Mouse (Mus musculus) myocyte (in vitro differentiated cells): ENCODE measurements around the gene Armc9. TPM values are rescaled to one million over a fixed set of nuclear protein-coding genes. Genes with fewer than 3 reads are reported as not detected.
A peak's percentile ranks its signal among the peaks of the same experiment; 100 is the strongest.

ENCODE experiments used
- H3K27me3 ChIP-seq: one replicate; pipeline ENCODE4 v1.6.1; 2011; ENCODE audit not compliant: control insufficient read depth, insufficient read depth, insufficient read length
- H3K36me3 ChIP-seq: one replicate; pipeline ENCODE4 v1.6.1; 2011; ENCODE audit not compliant: control insufficient read depth, insufficient read depth
- H3K4me2 ChIP-seq: one replicate; pipeline ENCODE4 v1.6.1; 2011; ENCODE audit warnings: low read depth, control low read depth
- H3K4me3 ChIP-seq: one replicate; pipeline ENCODE4 v1.5.1; 2011; ENCODE audit warnings: mild to moderate bottlenecking, control low read depth, moderate library complexity
- H3K79me2 ChIP-seq: one replicate; pipeline ENCODE4 v1.6.1; 2011; ENCODE audit not compliant: control insufficient read depth, insufficient read depth
- H3ac ChIP-seq: one replicate; pipeline ENCODE4 v1.6.1; 2011; ENCODE audit not compliant: control insufficient read depth, insufficient read length
- CEBPB ChIP-seq: IDR thresholded peaks from 2 replicates; pipeline ENCODE4 v1.6.1; 2011; ENCODE audit warnings: mild to moderate bottlenecking, moderate library complexity; ENCODE audit not compliant: poor library complexity, insufficient read depth, severe bottlenecking
- E2F4 ChIP-seq: IDR thresholded peaks from one replicate; pipeline ENCODE4 v1.6.1; 2011; ENCODE audit warnings: mild to moderate bottlenecking, control low read depth, moderate library complexity; ENCODE audit not compliant: insufficient read depth
- MAX ChIP-seq: IDR thresholded peaks from one replicate; pipeline ENCODE4 v1.6.1; 2011; ENCODE audit warnings: low read depth, mild to moderate bottlenecking, control low read depth
- MYOD1 ChIP-seq, 3 experiments: IDR thresholded peaks; one replicate each; pipeline ENCODE4 v1.6.1; 2011; ENCODE audit warnings: control low read depth in 2 of 3, low read depth in 2 of 3, mild to moderate bottlenecking in 2 of 3, moderate library complexity in 1 of 3; ENCODE audit not compliant: insufficient read length in 2 of 3, control insufficient read depth in 1 of 3
- MYOG ChIP-seq, 3 experiments: IDR thresholded peaks; one replicate each; pipeline ENCODE4 v1.6.1; 2011; ENCODE audit warnings: control low read depth in 2 of 3, low read depth in 2 of 3, mild to moderate bottlenecking in 2 of 3; ENCODE audit not compliant: insufficient read length in 2 of 3, control insufficient read depth in 1 of 3, insufficient read depth in 1 of 3
- POLR2A ChIP-seq: IDR thresholded peaks from one replicate; pipeline ENCODE4 v1.6.1; 2011; ENCODE audit warnings: low read depth, mild to moderate bottlenecking, control low read depth, moderate library complexity; ENCODE audit not compliant: insufficient read length
- POLR2AphosphoS2 ChIP-seq: IDR thresholded peaks from one replicate; pipeline ENCODE4 v1.6.1; 2011; ENCODE audit warnings: low read depth, control low read depth; ENCODE audit not compliant: insufficient read length
- REST ChIP-seq: IDR thresholded peaks from one replicate; pipeline ENCODE4 v1.6.1; 2011; ENCODE audit warnings: mild to moderate bottlenecking, control low read depth, moderate library complexity; ENCODE audit not compliant: insufficient read depth, insufficient read length
- SRF ChIP-seq: IDR thresholded peaks from one replicate; pipeline ENCODE4 v1.6.1; 2011; ENCODE audit warnings: low read depth; ENCODE audit not compliant: control insufficient read depth, insufficient read length
- TCF12 ChIP-seq: IDR thresholded peaks from one replicate; pipeline ENCODE4 v1.6.1; 2011; ENCODE audit warnings: mild to moderate bottlenecking, control low read depth; ENCODE audit not compliant: poor library complexity, insufficient read depth, severe bottlenecking
- TCF3 ChIP-seq: IDR thresholded peaks from one replicate; pipeline ENCODE4 v1.6.1; 2011; ENCODE audit warnings: low read depth, control low read depth; ENCODE audit not compliant: insufficient read length
- USF1 ChIP-seq: IDR thresholded peaks from one replicate; pipeline ENCODE4 v1.6.1; 2011; ENCODE audit warnings: low read depth, mild to moderate bottlenecking, control low read depth, moderate library complexity
- polyA plus RNA-seq: library from polyadenylated mRNA; unstranded; fragments of >200 nt; fragmentation: generic; extraction: Trizol; gene quantifications from one replicate; pipeline ENCODE4 v1.2.1, GENCODE M21; 2012; ENCODE audit warnings: missing spikeins

Gene Armc9
- polyA plus RNA-seq, 1 experiment, result 6.4 TPM

DNA sequence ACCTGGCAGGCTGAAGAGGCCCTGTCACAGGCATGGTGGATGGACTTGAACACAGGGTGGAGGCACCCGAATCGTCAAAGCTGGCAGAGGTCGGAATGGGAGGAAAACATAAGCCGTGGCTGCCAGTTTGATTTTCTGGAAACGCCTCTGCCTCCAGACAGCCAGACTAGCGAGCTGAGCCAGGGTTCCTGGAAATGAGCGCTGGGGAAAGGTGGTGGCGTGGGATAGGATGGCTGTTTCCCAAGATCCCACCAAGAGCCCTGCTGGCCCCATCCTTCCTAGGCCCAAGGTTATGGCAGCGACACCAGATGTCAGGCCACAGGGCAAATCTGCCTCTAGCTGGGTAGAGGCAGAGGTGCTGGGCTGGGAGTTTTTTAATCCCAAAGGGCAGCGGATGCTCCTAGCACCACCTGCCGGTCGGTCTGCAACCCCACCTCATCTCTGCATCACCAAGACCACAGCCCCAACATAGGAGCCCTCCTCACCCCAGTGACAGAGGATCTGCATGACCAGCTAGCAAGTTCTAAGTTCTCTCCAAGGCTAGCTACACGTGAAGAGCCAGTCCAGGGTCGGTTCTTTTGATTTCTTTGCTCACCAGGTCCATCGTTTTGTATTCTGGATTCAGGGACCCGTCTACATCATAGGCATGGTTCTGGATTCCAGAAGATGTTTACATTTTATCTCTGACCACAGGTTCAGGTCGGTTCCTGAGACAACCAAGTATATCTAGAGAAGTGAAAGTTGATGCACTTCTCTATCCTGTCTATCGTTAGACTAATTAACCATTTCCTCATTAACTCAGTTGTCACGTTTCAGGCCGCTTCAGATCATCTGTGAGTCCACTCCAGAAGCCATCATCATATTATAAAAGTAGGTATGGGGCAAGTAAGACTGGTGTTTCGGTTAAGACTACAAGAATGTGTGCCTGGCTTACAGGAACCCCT lies 10.3 kb upstream of the Armc9 start:
- H3K4me2 ChIP-seq, result no peak overlapping the region
- peaks cover 11% of the 10 kb centered on the region for H3K36me3 ChIP-seq
- TF ChIP-seq SRF (no peak), POLR2AphosphoS2 (no peak), MYOG (IDR thresholded peaks at IDR 0.05; ENCODE audit: control insufficient read depth in 1 of 3, insufficient read depth in 1 of 3, insufficient read length in 2 of 3, low read depth in 2 of 3) (no peak), CEBPB (no peak), E2F4 (no peak)

GRCm38 (mm10) chr1:86146293-86146692 lies 8.3 kb upstream of the Armc9 start:
- no peaks in the 10 kb centered on the region for H3K36me3 ChIP-seq
- TF ChIP-seq MYOG (IDR thresholded peaks at IDR 0.05; ENCODE audit: control insufficient read depth in 1 of 3, insufficient read depth in 1 of 3, insufficient read length in 2 of 3, low read depth in 2 of 3), result no peak
- TF ChIP-seq TCF3, result no peak
- no peak for TF ChIP-seq CEBPB
- TF ChIP-seq USF1, result no peak
- TF ChIP-seq REST, result no peak
- H3K79me2 ChIP-seq, result no peaks in the 10 kb centered on the region
- H3K27me3 ChIP-seq, result no peaks in the 10 kb centered on the region
- H3K4me3 ChIP-seq, result no peak overlapping the region
- H3ac ChIP-seq, result no peak overlapping the region
- H3K4me2 ChIP-seq, result peak overlapping the region; percentile 13

More for the DNA sequence above, 10.3 kb upstream of the Armc9 start:
- Histone ChIP-seq H3K79me2 (no peaks in the 10 kb centered on the region), H3ac (no peak overlapping the region), H3K27me3 (no peaks in the 10 kb centered on the region), H3K4me3 (no peak overlapping the region)

- H3K4me2 ChIP-seq, result peak overlapping the region; percentile 77
- H3K27me3 ChIP-seq, result no peaks in the 10 kb centered on the region
- no peaks in the 10 kb centered on the region for H3K36me3 ChIP-seq
- no peak for TF ChIP-seq MAX
- no peak for TF ChIP-seq POLR2A
- TF ChIP-seq CEBPB, result no peak
- no peak for TF ChIP-seq MYOG (IDR thresholded peaks at IDR 0.05; ENCODE audit: control insufficient read depth in 1 of 3, insufficient read depth in 1 of 3, insufficient read length in 2 of 3, low read depth in 2 of 3)
- no peak for TF ChIP-seq MYOD1 (IDR thresholded peaks at IDR 0.05; ENCODE audit: control insufficient read depth in 1 of 3, insufficient read length in 2 of 3, low read depth in 2 of 3)
- TF ChIP-seq USF1, result no peak
- TF ChIP-seq TCF3, result no peak
- TF ChIP-seq TCF12, result no peak
- no peak overlapping the region for H3K4me3 ChIP-seq
- H3ac ChIP-seq, result no peak overlapping the region
- H3K79me2 ChIP-seq, result no peaks in the 10 kb centered on the region
These were observed 7.0 kb upstream of the Armc9 start for GRCm38 (mm10) chr1:86147557-86147956.

DNA sequence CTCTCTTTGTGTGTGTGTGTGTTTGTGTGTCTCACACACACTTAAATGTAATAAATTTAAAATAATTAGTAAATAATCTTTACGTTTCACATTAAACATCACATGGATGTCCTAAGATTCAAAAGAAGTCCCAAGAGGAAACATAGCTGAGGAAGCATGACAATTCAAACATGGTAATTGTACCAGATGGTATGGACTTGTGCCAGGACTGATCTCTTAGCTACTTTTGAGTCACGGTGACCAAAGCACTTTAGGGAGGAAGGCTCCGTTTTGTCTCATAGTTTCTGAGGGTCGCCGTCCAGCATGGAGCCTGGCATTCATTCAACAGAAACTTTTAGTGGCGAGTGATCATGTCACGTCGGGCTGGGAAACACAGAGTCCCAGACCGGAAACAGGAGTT lies 6.4 kb upstream of the Armc9 start:
- no peaks in the 10 kb centered on the region for H3K79me2 ChIP-seq
- peak overlapping the region; percentile 77 for H3K4me2 ChIP-seq
- TF ChIP-seq POLR2AphosphoS2 (no peak), TCF12 (no peak), REST (no peak), MYOG (IDR thresholded peaks at IDR 0.05; ENCODE audit: control insufficient read depth in 1 of 3, insufficient read depth in 1 of 3, insufficient read length in 2 of 3, low read depth in 2 of 3) (no peak), E2F4 (no peak), USF1 (no peak), MYOD1 (IDR thresholded peaks at IDR 0.05; ENCODE audit: control insufficient read depth in 1 of 3, insufficient read length in 2 of 3, low read depth in 2 of 3) (no peak), TCF3 (no peak), CEBPB (no peak), POLR2A (no peak), SRF (no peak), MAX (no peak)
- H3K27me3 ChIP-seq, result no peaks in the 10 kb centered on the region
- no peak overlapping the region for H3K4me3 ChIP-seq
- no peak overlapping the region for H3ac ChIP-seq
- no peaks in the 10 kb centered on the region for H3K36me3 ChIP-seq

DNA sequence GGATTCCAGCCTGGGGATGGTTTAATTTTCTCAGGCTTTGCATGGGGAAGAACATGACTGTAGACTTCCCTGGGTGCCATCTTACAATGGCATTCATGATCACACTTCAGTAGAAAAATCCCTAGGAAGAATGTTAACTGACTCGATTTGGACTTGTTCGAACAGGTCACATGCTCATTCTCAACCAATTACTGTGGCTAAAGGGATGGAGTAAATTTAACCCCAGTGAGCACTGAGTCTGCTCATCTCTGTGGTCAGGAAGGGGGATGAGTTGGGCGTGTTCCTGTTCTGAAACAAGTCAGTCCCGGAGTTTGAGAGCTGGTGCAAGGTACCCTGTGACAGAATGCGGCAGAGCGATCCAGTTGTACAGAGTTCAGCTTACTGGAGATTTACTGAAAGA lies 3.7 kb upstream of the Armc9 start:
- no peak overlapping the region for H3ac ChIP-seq
- H3K79me2 ChIP-seq, result no peaks in the 10 kb centered on the region
- TF ChIP-seq USF1 (peak; percentile 58), POLR2A (no peak), E2F4 (no peak), SRF (no peak), POLR2AphosphoS2 (no peak), TCF3 (no peak)
- H3K4me2 ChIP-seq, result no peak overlapping the region
- no peaks in the 10 kb centered on the region for H3K27me3 ChIP-seq
- H3K4me3 ChIP-seq, result no peak overlapping the region
- no peaks in the 10 kb centered on the region for H3K36me3 ChIP-seq
